Mouse (Mus musculus): Measurements from ENCODE around the gene Tut4. TPM values are rescaled to one million over a fixed set of nuclear protein-coding genes. Genes with fewer than 3 reads are reported as not detected.

Tut4 gene
- polyA plus RNA-seq, 2 experiments = 59.1 to 197 TPM

- no peak for TF ChIP-seq POLR2A (IDR thresholded peaks at IDR 0.05; ENCODE audit: borderline replicate concordance, extremely low read depth, insufficient read depth, insufficient read length)
- no peaks in the 10 kb centered on the region for H3K27me3 ChIP-seq (ENCODE audit: control insufficient read depth, insufficient read depth, low read length)
- H3K4me3 ChIP-seq (replicated peaks; ENCODE audit: low read length) = no peak overlapping the region
- no peak overlapping the region for H3K4me2 ChIP-seq (replicated peaks; ENCODE audit: low read depth, low read length, severe bottlenecking)
- DNase-seq (ENCODE audit: low spot score) = no peak
- H3K36me3 ChIP-seq (ENCODE audit: control insufficient read depth, insufficient read depth, low read length) = peaks cover 52% of the 10 kb centered on the region
- WGBS = 94% methylated on average over 7 of the region's 7 CpGs
- no peaks in the 10 kb centered on the region for H3K9me3 ChIP-seq (ENCODE audit: control insufficient read depth, low read length)
- no peaks in the 10 kb centered on the region for H3K4me1 ChIP-seq (ENCODE audit: control insufficient read depth, insufficient read depth, low read length)
- H3K9ac ChIP-seq (ENCODE audit: low read depth, low read length, severe bottlenecking) = no peak overlapping the region
- H3K27ac ChIP-seq (replicated peaks; ENCODE audit: low read depth, low read length) = no peak overlapping the region
- no peak for ATAC-seq (ENCODE audit: low FRiP score, low read depth)
Measured at GRCm38 (mm10) chr4:108601870-108602269, 142.6 kb downstream of the Tut4 start.

GRCm38 (mm10) chr4:108608651-108609050, 149.4 kb downstream of the Tut4 start:
- H3K9ac ChIP-seq (ENCODE audit: low read depth, low read length, severe bottlenecking) = no peak overlapping the region
- no peaks in the 10 kb centered on the region for H3K27me3 ChIP-seq (ENCODE audit: control insufficient read depth, insufficient read depth, low read length)
- H3K36me3 ChIP-seq (ENCODE audit: control insufficient read depth, insufficient read depth, low read length) = peaks cover 37% of the 10 kb centered on the region
- no peaks in the 10 kb centered on the region for H3K4me1 ChIP-seq (ENCODE audit: control insufficient read depth, insufficient read depth, low read length)
- DNase-seq (ENCODE audit: low spot score) = no peak
- H3K4me3 ChIP-seq (replicated peaks; ENCODE audit: low read length) = no peak overlapping the region
- WGBS = 87% methylated on average over 3 of the region's 3 CpGs
- no peaks in the 10 kb centered on the region for H3K9me3 ChIP-seq (ENCODE audit: control insufficient read depth, low read length)
- no peak for TF ChIP-seq POLR2A (IDR thresholded peaks at IDR 0.05; ENCODE audit: borderline replicate concordance, extremely low read depth, insufficient read depth, insufficient read length)
- no peak overlapping the region for H3K27ac ChIP-seq (replicated peaks; ENCODE audit: low read depth, low read length)
- no peak for ATAC-seq (ENCODE audit: low FRiP score, low read depth)
- H3K4me2 ChIP-seq (replicated peaks; ENCODE audit: low read depth, low read length, severe bottlenecking) = no peak overlapping the region

Other genes with a start within 250 kb of the Tut4 start
- 0.09 and 0.13 TPM in 2 replicates for gene Zyg11a, start 241.4 kb upstream of the Tut4 start, polyA plus RNA-seq (2012; rRNA removed)
- 0.11 TPM in 1 of 2 replicates, not detected in the other for gene Zyg11a, start 241.4 kb upstream of the Tut4 start, polyA plus RNA-seq (2014; fragmentation: Nextera tagmentation; extraction: Ambion mirVana)
- 14.6 and 14.9 TPM in 2 replicates for gene Zyg11b, start 158.3 kb upstream of the Tut4 start, polyA plus RNA-seq (2012; rRNA removed)
- 14.7 and 15.4 TPM in 2 replicates for gene Zyg11b, start 158.3 kb upstream of the Tut4 start, polyA plus RNA-seq (2014; fragmentation: Nextera tagmentation; extraction: Ambion mirVana)
- 12.2 and 17.1 TPM in 2 replicates for gene Coa7, start 131.3 kb upstream of the Tut4 start, polyA plus RNA-seq (2012; rRNA removed)
- 39.0 and 44.4 TPM in 2 replicates for gene Coa7, start 131.3 kb upstream of the Tut4 start, polyA plus RNA-seq (2014; fragmentation: Nextera tagmentation; extraction: Ambion mirVana)
- 5.7 and 8.8 TPM in 2 replicates for gene Shisal2a, start 76.1 kb upstream of the Tut4 start, polyA plus RNA-seq (2012; rRNA removed)
- gene Shisal2a, start 76.1 kb upstream of the Tut4 start, polyA plus RNA-seq (2014; fragmentation: Nextera tagmentation; extraction: Ambion mirVana) = 4.2 and 5.4 TPM in 2 replicates
- gene Gpx7, start 52.5 kb upstream of the Tut4 start, polyA plus RNA-seq (2012; rRNA removed) = 92.8 and 98.8 TPM in 2 replicates
- 104 and 117 TPM in 2 replicates for gene Gpx7, start 52.5 kb upstream of the Tut4 start, polyA plus RNA-seq (2014; fragmentation: Nextera tagmentation; extraction: Ambion mirVana)
- gene Prpf38a, start 119.9 kb downstream of the Tut4 start, polyA plus RNA-seq (2012; rRNA removed) = 29.4 and 51.7 TPM in 2 replicates
- 78.1 and 83.0 TPM in 2 replicates for gene Prpf38a, start 119.9 kb downstream of the Tut4 start, polyA plus RNA-seq (2014; fragmentation: Nextera tagmentation; extraction: Ambion mirVana)
- gene Orc1, start 120.0 kb downstream of the Tut4 start, polyA plus RNA-seq (2012; rRNA removed) = 6.4 and 7.4 TPM in 2 replicates
- gene Orc1, start 120.0 kb downstream of the Tut4 start, polyA plus RNA-seq (2014; fragmentation: Nextera tagmentation; extraction: Ambion mirVana) = 9.2 and 9.3 TPM in 2 replicates
- gene Cc2d1b, start 160.5 kb downstream of the Tut4 start, polyA plus RNA-seq (2012; rRNA removed) = 53.4 and 56.2 TPM in 2 replicates
- 28.9 and 32.4 TPM in 2 replicates for gene Cc2d1b, start 160.5 kb downstream of the Tut4 start, polyA plus RNA-seq (2014; fragmentation: Nextera tagmentation; extraction: Ambion mirVana)

Data from limb, embryonic 14.5 days (tissue).